Mouse (Mus musculus) adrenal gland, postnatal 14 days (tissue): ENCODE results near the gene Nckap5l. TPM values are rescaled to one million over a fixed set of nuclear protein-coding genes. Genes with fewer than 3 reads are reported as not detected.

ENCODE experiments used
- DNase-seq: peaks from one replicate; pipeline ENCODE4 v3.0.0; 2021; ENCODE audit warnings: mixed read lengths
- total RNA-seq: library from RNA; stranded (reverse); gene quantifications from 2 replicates; pipeline ENCODE4 v1.2.3, GENCODE M21; 2021

The Nckap5l gene
- total RNA-seq, 1 experiment from 2014 or later, result 25.6 TPM

DNA sequence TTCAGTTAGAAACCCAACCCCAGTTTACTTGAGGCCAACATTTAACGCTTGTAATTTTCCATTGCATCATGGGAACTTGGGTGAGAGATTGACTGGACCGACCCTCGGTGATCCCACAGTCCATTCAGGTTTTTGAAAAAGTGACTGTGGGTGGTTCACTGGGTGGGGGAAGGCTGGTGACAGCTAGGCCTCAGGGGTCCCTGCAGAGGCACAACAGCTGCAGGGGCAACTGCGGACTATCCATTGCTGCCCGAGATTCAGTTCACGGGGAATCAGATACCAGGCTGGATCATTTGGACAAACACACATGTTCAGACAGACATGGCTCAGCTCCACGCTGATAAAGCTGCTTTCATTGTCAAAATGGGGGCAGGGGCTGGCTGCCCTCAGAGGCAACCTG is 26.0 kb downstream of the Nckap5l start:
- peak; percentile 23 for DNase-seq

DNA sequence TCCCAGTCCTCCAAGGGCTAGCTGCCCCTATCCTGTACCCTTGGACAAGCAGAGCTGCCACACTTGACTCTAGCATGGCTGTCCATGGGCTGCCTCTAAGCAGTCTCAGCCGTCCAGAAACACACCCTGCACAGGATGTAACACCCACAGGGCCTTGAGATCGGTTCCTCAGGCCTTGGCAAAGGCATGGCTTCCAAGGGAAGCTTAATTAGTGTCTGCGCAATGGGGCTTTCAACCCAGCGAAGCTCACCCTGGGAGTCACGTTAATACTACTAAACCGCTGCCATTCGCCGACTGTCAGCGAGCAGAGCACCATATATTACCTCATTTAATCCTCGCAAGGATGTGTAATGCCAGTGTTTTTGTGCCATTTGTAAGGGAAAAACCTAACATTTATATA is 26.5 kb downstream of the Nckap5l start:
- DNase-seq, result no peak

GRCm38 (mm10) chr15:99430394-99430793 is 27.2 kb downstream of the Nckap5l start:
- peak; percentile 20 for DNase-seq

DNA sequence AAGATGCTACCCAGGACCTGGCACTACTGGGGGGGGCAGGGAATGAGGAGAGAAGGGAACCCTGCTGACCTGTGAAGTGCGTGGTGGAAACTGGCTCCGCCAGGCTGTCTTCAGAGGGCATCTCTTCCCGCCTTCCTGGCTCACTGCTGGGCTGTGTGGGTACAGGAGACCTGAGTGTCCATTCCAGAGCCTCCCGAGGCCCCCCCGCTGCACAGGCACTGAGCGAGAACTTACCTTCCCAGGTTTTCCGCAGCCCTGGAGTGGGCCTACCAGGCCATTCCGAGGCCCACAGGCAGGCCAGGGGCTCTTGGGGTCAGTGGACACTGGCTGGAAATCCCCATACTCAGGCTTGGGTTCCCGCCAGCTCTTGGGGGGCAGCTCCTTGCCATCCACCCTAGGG is 33.7 kb downstream of the Nckap5l start:
- no peak for DNase-seq

- peak; percentile 13 for DNase-seq
Observed at GRCm38 (mm10) chr15:99423131-99423530, 34.4 kb downstream of the Nckap5l start.

GRCm38 (mm10) chr15:99422551-99422950 is 35.0 kb downstream of the Nckap5l start:
- peak; percentile 10 for DNase-seq

GRCm38 (mm10) chr15:99421676-99422075 is 35.9 kb downstream of the Nckap5l start:
- DNase-seq, result peak; percentile 4

GRCm38 (mm10) chr15:99421152-99421551 is 36.4 kb downstream of the Nckap5l start:
- DNase-seq, result peak; percentile 57

DNA sequence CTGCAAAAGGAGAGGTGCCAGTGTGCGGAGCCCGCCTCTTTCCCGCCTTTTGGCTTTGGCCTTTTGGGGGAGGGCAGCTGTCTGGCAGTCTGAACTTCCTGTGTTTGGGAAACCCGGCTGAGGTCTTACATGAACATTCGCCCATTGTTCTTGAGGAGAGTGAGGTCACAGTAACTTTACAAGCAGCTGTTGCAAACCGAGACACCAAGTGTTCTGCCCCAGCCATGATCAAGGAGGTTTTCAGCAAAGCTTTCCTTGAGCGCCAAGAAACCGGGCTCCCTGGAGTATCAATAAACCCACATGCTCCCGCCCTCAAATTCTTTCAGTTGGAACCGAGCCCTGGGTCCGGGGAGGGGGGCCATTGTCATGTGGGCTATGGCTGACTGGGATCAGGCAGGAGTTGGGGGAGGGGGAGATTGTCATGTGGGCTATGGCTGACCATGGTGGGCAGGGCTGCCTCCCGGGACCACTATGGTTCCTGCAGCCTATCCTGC is 37.0 kb downstream of the Nckap5l start:
- peak; percentile 86 for DNase-seq

- no peak for DNase-seq
Observed at GRCm38 (mm10) chr15:99420101-99420500, 37.4 kb downstream of the Nckap5l start.

DNA sequence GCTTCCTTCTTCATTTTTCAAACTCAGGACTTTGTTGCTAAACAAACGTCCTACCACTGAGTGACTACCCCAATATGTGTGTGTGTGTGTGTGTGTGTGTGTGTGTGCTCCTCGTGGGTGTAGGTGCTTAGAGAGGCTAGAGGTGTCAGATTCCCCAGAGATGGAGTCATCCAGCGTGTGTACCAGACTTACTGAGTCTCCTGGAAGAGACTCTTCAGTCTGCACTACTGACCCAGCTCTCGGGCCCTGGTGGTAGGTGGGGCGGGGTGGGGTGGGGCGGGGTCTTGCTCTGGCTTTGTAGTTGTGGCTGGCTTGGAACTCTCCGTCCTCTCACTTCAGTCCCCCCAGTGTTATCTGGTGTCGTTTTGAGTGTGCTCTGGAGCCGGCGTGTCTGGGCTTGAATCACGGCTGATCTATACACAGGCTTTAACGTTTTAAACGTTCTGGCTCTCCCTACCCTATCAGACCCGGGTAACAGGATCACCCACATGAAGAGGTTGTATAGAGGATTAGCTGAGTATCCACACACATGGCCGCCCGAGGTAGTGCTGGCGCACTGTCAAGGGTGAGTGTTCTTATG is 39.8 kb downstream of the Nckap5l start:
- no peak for DNase-seq

DNA sequence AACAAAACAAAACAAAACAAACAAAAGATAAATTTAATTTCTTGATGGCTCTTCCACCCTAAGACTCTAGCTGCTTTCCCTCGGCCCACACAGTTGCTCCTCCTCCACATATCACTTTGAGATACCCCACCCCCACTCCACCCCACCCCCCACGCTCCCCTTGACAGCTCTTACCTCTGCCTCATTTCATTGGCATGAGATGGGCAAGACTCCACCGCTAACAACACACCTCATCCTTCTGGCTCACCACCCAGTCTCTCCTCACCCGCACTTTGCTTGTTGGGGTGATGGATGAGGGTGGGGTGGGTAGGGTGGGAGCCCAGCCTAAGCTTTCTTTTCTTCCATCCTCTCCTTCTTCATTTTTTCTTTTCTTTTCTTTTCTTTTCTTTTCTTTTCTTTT is 40.6 kb downstream of the Nckap5l start:
- DNase-seq, result no peak

- peak; percentile 89 for DNase-seq
Observed at GRCm38 (mm10) chr15:99416348-99416882, 41.1 kb downstream of the Nckap5l start.

GRCm38 (mm10) chr15:99415793-99416192 is 41.8 kb downstream of the Nckap5l start:
- DNase-seq, result peak; percentile 70

DNA sequence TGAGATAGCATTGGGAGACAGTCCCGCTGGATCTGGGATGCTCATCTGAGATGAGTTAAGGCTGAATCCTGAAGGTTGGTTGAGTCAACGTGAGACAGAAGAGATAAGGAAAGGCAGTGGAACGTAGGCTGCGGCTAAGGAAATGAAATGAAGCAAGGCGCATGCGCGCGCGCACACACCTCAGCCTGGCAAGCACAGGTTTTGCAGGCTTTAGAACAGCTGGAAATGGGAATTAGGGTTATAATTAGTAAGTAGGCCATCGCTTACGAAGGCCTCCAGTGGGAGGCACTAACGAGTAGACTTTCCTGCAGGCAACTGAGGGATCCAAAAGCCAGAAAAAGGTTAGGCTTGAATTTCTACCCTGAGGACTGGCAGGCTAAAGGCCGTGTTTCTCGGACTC is 45.8 kb downstream of the Nckap5l start:
- peak; percentile 33 for DNase-seq

- DNase-seq, result no peak
Observed at GRCm38 (mm10) chr15:99408845-99409244, 48.7 kb downstream of the Nckap5l start.

DNA sequence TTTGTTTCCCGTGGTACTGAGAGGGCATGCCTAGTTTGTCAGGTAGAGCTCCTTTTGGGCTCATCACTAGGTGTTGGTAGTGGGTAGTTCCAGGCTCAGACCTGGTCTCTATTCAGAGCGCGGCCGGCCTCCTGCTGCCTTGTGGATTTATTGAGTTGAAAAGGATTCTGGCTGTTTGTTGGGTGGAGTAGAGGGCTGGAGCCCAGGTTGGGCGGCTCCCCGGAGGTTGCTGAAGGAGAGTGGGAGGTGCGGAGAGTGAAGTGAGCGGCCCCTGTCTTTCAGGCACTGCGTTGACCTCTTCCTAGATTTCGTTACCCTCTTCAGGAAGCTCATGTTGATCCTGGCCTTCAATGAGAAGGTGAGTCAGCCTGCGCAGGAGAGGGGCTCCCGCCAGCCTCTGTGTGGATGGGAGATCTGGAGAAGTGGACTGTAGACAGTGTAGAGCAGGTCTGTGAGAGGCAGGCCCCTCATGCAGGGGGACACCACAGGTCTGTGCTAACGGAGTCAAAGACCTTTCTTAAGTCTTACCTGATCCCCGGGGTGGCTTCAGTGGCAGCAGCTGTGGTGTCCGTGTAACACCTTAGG is 50.5 kb downstream of the Nckap5l start:
- peak; percentile 10 for DNase-seq

- DNase-seq, result peak; percentile 25
Observed at GRCm38 (mm10) chr15:99405150-99405549, 52.4 kb downstream of the Nckap5l start.

DNA sequence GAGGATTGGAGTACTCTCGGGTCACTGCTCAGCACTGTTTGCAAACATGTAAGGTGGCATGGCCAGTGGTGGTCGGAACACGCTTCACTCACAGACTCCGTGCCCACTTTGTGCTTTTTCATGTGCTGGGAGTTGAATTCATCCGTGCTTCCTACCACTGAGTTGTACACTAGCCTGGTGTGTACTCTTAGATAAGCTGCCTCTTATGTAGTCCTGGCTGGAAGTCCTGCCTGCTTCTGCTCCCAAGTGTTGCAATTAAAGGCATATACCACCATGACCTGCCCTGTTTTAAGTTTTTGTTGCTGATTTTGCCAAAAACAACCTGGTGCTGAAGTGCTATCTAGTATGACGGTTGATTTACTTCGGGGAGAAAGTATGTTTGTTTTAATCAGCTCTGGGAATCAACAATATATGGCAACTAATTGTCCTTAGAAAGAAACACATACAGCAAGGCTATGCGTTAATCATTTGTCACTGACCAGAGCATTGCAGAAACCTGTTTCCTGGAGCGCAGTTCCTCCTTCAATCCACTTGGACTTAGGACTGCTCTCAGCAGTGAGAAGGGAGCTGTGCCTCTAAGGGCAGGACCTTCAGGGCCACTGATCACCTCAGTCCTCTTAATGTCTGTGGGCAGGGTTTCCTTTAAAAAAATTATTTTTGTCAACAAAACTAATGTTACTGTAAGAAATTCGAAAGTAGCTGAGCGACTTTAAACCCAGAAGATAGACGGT is 54.2 kb downstream of the Nckap5l start:
- no peak for DNase-seq

- DNase-seq, result peak; percentile 13
Observed at GRCm38 (mm10) chr15:99400602-99401001, 56.9 kb downstream of the Nckap5l start.

- DNase-seq, result peak; percentile 68
Observed at GRCm38 (mm10) chr15:99399503-99400245, 57.9 kb downstream of the Nckap5l start.

- DNase-seq, result no peak
Observed at GRCm38 (mm10) chr15:99397622-99398021, 59.9 kb downstream of the Nckap5l start.
